In the genomic region with DNA sequence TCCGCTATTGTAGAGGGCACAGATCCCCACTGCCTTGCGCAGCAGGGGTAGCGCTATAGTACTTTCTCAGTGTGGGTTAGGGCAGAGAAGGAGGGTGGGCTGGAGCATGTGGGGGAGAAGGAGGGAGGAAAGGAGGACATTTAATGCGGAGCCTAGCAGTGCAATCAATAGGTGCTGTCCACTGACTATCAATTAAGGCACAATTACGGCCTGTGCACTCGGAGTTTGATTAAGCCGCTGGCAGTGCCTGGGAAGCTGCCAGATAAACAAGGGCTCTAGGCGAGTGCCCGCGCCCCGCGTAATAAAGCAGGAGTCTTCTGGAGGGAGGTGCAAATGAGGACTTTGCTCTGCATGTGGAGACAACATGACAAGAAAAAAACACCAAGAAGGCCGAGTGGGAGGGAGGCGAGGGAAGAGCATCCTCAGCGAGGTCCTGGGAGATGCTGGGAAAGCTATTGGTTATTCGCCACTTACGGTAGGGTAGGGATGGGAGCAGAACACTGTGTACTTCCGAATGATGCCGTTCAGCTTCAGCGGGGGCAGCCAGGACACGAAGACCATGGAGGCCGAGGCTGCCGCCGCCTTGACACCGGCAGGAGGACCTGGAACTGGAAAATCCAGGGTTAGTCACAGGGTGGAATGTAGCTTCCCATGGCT, we compare ENCODE assay signal across 16 mouse cellular contexts.
DNase-seq lines count a peak whose midpoint lies in the region; ATAC-seq lines count a peak whose summit lies in the region.
"Had no signal": no experiment of that assay in that cellular context is flagged by ENCODE, and none has a peak within 500 bp of the region (broad histone marks: within the 10 kb centered on the region; RNA-seq: fewer than 3 reads in every experiment).

No protein-coding gene starts in this region.

- ATAC-seq in heart, embryonic 11.5 days (replicated peaks; ENCODE audit: insufficient number of reproducible peaks, low FRiP score, low TSS enrichment), result no peak
- peak; percentile 76 for ATAC-seq in hindbrain, embryonic 12.5 days (ENCODE audit: low FRiP score)
- peak; percentile 88 for ATAC-seq in neural tube, embryonic 12.5 days (ENCODE audit: low FRiP score, low read depth)
- ATAC-seq in megakaryocyte progenitor cell, adult 5-6 weeks (replicated peaks; ENCODE audit: poor library complexity), result no peak
- ATAC-seq in erythroblast, adult 5-6 weeks (replicated peaks; ENCODE audit: low FRiP score, poor library complexity, severe bottlenecking), result no peak
- ATAC-seq: Patski had no signal

- intact Hi-C loops in gastrocnemius, postnatal 14 days (cut with DNase I; ENCODE audit: low total_unique reads), result loop anchor here (5.0 kb wide), 1 partner anchor 316 kb away; no protein-coding TSS in a partner anchor

- H3K4me2 ChIP-seq in heart, embryonic 11.5 days, result no peak overlapping the region
- 0 out of 2 replicates have a peak overlapping the region, but pooled peaks have one; percentile 9 for H3K4me2 ChIP-seq in hindbrain, embryonic 12.5 days (replicated peaks)
- H3K4me2 ChIP-seq in neural tube, embryonic 12.5 days (replicated peaks), result peak overlapping the region; percentile 45
- H3K4me2 ChIP-seq: embryonic facial prominence, embryonic 13.5 days; limb, embryonic 13.5 days; lung, embryonic 14.5 days had no signal

- no peaks in the 10 kb centered on the region for H3K36me3 ChIP-seq in heart, embryonic 10.5 days
- no peaks in the 10 kb centered on the region for H3K36me3 ChIP-seq in heart, embryonic 11.5 days (ENCODE audit: control insufficient read depth, insufficient read depth, low read length)
- H3K36me3 ChIP-seq in hindbrain, embryonic 12.5 days, result no peaks in the 10 kb centered on the region
- no peaks in the 10 kb centered on the region for H3K36me3 ChIP-seq in neural tube, embryonic 12.5 days
- H3K36me3 ChIP-seq: embryonic facial prominence, embryonic 13.5 days; limb, embryonic 13.5 days had no signal

- DNase-seq in heart, embryonic 10.5 days (ENCODE audit: low spot score), result peak; percentile 66
- DNase-seq in brain, adult 2 months (ENCODE audit: low read depth, low spot score), result peak; percentile 80
- no peak for DNase-seq in gastrocnemius, postnatal 14 days
- DNase-seq: adrenal gland, postnatal 36 days; cerebellum, adult 8-10 months; gastrocnemius, postnatal 25 days; heart, postnatal 10 days; lung, embryonic 14.5 days had no signal

- no peak overlapping the region for H3K4me3 ChIP-seq in heart, embryonic 10.5 days
- H3K4me3 ChIP-seq in heart, embryonic 11.5 days (ENCODE audit: low read depth, low read length), result no peak overlapping the region
- no peak overlapping the region for H3K4me3 ChIP-seq in hindbrain, embryonic 12.5 days
- H3K4me3 ChIP-seq in neural tube, embryonic 12.5 days, result no peak overlapping the region
- H3K4me3 ChIP-seq: embryonic facial prominence, embryonic 13.5 days; limb, embryonic 13.5 days had no signal

- H3K9me3 ChIP-seq in heart, embryonic 10.5 days, result no peaks in the 10 kb centered on the region
- H3K9me3 ChIP-seq in heart, embryonic 11.5 days (replicated peaks; ENCODE audit: control insufficient read depth, low read length), result no peaks in the 10 kb centered on the region
- no peaks in the 10 kb centered on the region for H3K9me3 ChIP-seq in hindbrain, embryonic 12.5 days (replicated peaks)
- no peaks in the 10 kb centered on the region for H3K9me3 ChIP-seq in neural tube, embryonic 12.5 days
- H3K9me3 ChIP-seq: embryonic facial prominence, embryonic 13.5 days; limb, embryonic 13.5 days had no signal

- H3K27ac ChIP-seq in heart, embryonic 10.5 days, result no peak overlapping the region; the same call in 1 of the 2 replicates
- no peak overlapping the region for H3K27ac ChIP-seq in heart, embryonic 11.5 days (ENCODE audit: low read depth, low read length)
- H3K27ac ChIP-seq in hindbrain, embryonic 12.5 days, result 0 out of 2 replicates have a peak overlapping the region, but pooled peaks have one; percentile 7
- H3K27ac ChIP-seq in neural tube, embryonic 12.5 days, result no peak overlapping the region
- H3K27ac ChIP-seq: embryonic facial prominence, embryonic 13.5 days; limb, embryonic 13.5 days had no signal

- no peaks in the 10 kb centered on the region for H3K4me1 ChIP-seq in heart, embryonic 10.5 days
- H3K4me1 ChIP-seq in heart, embryonic 11.5 days (ENCODE audit: control insufficient read depth, insufficient read depth, low read length), result peaks cover 5% of the 10 kb centered on the region; the same call in 1 of the 2 replicates
- peaks cover 6% of the 10 kb centered on the region; the same call in 1 of the 2 replicates for H3K4me1 ChIP-seq in hindbrain, embryonic 12.5 days
- H3K4me1 ChIP-seq in neural tube, embryonic 12.5 days, result 0 out of 2 replicates have a peak, but pooled peaks cover 10% of the 10 kb centered on the region
- H3K4me1 ChIP-seq: embryonic facial prominence, embryonic 13.5 days had no signal

- peaks cover 8% of the 10 kb centered on the region; the same call in 1 of the 2 replicates for H3K27me3 ChIP-seq in heart, embryonic 10.5 days (ENCODE audit: insufficient read depth, poor library complexity, severe bottlenecking)
- no peaks in the 10 kb centered on the region; the same call in none of the 2 replicates for H3K27me3 ChIP-seq in heart, embryonic 11.5 days (ENCODE audit: control insufficient read depth, insufficient read depth, low read length)
- H3K27me3 ChIP-seq in hindbrain, embryonic 12.5 days, result no peaks in the 10 kb centered on the region
- no peaks in the 10 kb centered on the region for H3K27me3 ChIP-seq in neural tube, embryonic 12.5 days (replicated peaks)

- H3K9ac ChIP-seq in heart, embryonic 11.5 days (ENCODE audit: low read depth, low read length), result no peak overlapping the region
- no peak overlapping the region for H3K9ac ChIP-seq in hindbrain, embryonic 12.5 days
- no peak overlapping the region for H3K9ac ChIP-seq in neural tube, embryonic 12.5 days
- H3K9ac ChIP-seq: embryonic facial prominence, embryonic 13.5 days; limb, embryonic 13.5 days; lung, embryonic 14.5 days had no signal

- 71% methylated on average over 25 of the region's 25 CpGs for WGBS in heart, embryonic 10.5 days
- WGBS in heart, embryonic 11.5 days (ENCODE audit: insufficient replicate concordance), result 68% methylated on average over 25 of the region's 25 CpGs
- 65% methylated on average over 25 of the region's 25 CpGs for WGBS in hindbrain, embryonic 12.5 days
- WGBS in neural tube, embryonic 12.5 days, result 47% methylated on average over 25 of the region's 25 CpGs

Comparison
In these comparisons a context has a peak if more than half of its experiments do, and no peak if none do; other contexts are left out.
1. ATAC-seq: peak in hindbrain, embryonic 12.5 days (single experiment) and neural tube, embryonic 12.5 days (single experiment); none in heart, embryonic 11.5 days (single experiment), megakaryocyte progenitor cell, adult 5-6 weeks (single experiment) and erythroblast, adult 5-6 weeks (single experiment).